Mouse (Mus musculus): ENCODE results near the gene Slc16a6. TPM values are rescaled to one million over a fixed set of nuclear protein-coding genes. Genes with fewer than 3 reads are reported as not detected.

Slc16a6 gene
- total RNA-seq, 4 experiments from 2014 or later = 0.41 to 3.0 (median 1.3) TPM

DNA sequence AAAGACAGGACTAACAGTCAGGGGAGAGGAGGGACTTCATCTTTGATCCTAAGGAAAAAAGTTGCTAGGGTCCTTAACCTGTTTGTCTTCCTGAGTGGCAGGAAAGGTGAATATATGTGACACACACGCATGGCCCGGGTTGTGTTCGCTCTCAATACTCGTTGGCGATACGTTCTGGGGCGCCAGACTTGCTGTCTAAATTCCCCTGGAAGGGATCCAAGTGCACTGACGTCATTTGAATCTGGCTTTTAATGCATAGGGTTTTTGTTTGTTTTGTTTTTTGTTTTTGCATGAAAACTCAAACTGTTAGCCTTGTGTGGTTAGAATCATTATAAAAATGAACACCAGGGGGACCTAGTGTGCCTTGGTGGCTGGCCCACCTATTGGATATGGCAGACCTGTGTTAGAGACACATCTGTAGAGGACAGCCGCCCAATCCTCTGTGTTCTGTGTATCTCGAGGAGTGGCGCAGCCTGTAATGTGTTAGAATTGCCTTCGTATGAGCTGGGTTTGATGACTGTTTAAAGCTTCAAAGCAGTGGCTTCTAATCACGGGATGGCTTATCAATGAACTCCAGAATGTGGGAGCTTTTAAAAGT is 27.9 kb downstream of the Slc16a6 start:
- no peak for DNase-seq

DNA sequence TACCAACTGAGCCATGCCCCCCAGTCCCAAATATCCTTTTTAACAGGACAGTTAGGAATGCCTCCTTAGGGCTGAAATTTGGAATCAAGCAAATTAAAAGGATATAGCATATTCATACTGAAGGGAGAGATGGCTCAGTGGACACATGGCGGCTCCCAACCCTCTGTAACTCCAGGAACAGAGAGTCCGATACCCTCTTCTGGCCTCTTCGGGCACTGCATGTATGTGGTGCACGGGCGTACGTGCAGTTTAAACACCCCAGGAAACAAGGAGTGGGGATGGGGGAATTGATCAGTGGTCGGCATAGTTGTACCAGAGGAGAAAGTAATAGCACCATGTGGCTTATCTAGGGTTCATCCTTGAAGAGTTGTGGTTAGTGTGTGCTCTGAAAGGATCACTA is 28.8 kb downstream of the Slc16a6 start:
- DNase-seq = no peak

DNA sequence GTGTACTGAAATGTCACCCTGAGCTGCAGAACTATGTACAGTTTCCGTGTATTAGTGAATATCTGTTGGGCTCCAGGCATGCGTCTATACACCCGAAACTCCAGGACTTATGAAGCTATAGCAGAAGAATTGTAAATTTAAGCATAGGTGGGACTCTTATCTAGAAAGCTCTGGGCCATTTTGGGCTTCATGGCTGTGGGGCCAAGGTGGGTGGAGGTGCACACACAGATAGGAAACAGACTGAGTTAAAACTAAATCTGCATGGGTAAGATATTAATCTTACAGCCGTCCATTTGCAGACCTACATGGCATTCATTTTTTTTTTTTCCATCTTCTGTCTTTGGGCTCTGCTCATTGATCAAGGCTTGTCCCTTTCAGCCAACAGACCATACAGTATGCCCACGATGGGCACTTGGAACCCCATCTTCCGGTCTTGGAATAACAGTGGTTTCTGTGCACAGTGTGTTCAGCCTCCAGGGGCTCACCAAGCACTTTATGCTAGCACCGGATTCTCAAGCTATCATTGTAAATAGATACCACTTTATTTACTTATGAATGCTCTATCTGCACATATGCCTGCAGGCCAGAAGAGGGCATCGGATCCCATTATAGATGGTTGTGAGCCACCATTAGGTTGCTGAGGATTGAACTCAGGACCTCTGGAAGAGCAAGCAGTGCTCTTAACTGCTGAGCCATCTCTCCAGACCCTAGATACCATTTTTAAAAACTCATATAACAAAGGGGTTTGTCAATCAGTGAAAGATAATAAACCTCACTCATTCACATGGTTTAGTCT is 29.7 kb downstream of the Slc16a6 start:
- no peak for DNase-seq

DNA sequence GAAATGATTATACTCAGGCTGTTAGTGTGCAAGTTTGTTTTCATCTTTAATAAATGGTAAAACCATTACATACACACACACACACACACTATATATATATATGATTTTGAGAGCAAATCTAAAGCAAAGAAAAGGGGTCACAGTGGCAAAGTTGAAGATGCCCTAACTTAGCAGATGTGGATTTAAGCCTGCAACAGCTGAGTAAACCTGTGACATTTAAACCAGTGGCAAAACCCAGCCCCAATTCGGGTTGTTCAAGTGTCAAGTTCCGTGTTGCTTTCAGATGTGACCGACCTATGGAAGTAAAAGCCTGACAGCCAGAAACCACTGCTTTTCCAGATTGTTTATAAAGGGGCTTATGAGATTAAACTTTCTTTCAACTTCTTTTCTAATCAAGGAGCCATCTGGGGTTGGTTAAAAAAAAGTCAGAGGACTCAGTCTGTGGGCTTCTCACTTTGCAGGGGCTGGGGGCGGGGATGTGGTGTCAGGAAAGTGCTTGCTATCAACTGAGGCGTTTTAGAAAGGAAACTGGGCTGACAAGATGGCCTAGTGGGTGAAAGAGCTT is 31.1 kb downstream of the Slc16a6 start:
- DNase-seq = no peak

DNA sequence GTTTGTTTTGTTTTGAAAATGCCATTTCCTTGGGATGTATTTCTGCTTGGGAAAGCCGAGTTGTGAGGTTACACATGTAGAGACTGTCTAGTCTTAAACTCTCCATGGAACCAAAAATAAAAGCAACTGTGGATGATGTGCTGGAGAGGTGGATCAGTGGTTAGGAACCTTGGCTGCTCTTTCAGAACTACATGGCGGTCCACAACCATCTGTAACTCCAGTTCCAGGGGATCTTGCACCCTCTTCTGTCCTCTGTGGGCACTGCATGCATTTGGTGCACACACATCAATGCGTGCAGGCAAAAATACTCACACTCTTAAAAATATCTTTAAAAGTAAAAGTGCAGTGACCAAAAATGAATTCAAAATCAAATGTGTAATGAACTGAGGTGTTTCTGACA is 32.3 kb downstream of the Slc16a6 start:
- no peak for DNase-seq

DNA sequence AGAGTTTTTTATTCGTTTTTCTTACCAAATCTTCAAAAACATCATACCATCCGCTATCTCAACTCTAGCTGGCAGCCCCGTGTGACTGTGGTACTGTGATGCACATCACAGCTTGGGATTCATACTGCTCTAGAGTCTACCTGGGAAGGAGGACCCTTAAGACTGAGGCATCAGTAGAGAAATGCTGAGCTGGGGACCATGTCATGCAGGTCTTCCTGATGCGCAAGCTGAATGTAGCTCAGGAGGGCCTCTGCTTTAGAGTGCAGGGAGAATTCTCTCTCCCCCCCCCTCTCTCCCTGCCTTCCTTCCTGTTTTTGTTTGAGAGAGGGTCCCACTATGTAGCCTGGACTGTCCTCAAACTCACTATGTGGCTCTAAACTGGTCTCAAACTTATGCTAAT is 32.8 kb downstream of the Slc16a6 start:
- DNase-seq = no peak

DNA sequence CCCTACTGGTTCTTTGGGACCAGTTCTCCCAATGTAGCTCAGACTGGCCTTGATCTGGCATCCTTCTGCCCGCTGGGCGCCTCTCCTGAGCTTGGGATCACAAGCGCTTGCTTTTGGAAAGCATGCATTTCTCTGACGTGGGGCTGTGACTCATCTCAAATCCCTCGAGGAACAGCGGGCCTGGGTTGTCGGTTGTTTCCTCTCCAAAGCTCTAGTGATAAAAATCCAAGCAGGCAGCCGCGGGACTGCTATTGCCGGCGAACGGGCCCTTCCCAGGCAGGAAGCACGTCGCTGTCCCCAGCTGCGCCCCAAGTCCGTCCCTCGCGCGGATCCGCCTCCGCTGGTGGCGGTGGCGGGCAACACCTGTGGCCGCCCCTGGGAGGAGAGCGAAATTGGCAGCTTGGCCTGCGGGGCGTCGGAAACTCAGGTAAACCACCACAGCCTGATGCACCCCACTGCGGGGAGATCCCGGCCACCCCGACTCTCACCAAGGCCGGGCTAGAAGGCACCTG is 33.5 kb downstream of the Slc16a6 start:
- peak; percentile 83 for DNase-seq

DNA sequence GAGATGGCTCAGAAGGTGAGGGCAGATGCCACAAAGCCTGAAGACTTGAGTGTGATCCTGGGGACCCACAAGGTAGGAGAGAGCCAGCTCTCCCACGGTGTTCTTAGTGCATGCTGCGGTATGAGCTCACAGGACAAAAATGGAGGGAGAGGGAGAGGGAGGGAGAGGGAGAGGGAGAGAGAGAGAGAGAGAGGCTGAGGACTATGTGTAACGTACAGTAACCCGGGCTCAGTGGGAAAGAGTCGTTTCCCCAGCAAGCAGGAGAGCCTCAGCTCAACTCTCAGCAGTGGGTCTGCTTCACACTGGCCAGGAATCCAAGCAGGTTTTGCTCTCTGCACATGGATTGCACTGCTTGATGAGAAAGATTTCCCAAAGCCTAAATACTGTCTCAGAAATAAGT is 34.2 kb downstream of the Slc16a6 start:
- DNase-seq = no peak

DNA sequence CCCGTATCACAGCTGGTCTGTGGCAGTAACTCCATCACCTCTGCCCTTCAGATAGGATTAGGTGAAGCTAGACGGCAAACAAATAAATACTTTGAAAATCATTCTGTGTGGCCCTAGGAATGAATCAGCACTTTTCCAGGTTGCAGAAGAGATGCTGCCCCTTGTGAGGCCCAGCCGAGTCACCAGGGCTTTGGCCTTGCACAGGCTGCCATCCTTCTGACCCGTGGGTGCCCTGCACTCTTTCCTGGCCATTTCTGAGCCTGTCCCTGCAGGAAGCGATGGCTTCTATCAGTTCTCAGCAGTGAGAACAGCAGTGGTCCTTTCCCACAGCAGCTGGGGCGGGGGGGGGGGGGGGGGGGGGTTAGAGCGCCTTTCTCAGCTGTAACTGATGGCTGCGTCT is 36.5 kb downstream of the Slc16a6 start:
- DNase-seq = no peak

DNA sequence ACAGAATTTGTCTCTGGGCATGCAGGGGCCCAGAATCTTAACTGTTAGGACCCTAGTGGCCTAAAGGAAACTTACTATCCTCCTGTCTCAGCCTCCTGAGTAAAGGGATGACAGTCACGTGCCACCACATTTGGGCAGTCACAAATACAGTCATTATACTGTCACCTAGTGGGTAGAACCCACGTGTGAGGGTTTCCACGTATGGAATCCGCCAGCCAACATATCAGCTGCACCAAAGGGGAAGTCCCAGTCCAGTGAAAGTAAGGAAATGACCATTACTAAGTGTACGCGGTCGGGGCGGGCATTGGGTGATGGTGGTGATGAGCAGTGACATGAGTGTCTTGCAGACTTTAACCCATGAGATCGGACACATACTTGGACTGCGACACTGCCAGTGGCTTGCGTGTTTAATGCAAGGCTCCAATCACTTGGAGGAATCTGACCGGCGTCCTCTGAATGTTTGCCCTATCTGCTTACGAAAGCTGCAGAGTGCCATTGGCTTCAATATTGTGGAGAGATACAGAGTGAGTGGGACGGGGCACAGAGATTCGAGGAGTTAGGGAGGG is 39.1 kb downstream of the Slc16a6 start:
- no peak for DNase-seq

DNA sequence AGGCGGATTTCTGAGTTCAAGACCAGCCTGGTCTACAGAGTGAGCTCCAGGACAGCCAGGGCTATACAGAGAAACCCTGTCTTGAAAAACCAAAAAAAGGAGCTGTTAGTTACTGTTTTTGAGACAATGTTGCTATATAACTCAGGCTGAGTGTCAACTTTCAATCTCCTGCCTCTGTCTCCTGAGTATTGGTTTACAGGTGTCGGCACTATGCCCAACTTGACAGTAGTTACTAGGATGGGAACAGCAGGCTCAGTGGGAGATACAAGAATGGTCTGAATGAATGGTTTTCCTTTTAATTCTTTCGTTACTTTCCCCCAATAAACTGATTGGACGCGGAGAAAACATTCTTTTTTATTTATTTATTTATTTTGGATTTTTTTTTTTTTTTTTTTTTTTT is 46.0 kb downstream of the Slc16a6 start:
- DNase-seq = no peak

DNA sequence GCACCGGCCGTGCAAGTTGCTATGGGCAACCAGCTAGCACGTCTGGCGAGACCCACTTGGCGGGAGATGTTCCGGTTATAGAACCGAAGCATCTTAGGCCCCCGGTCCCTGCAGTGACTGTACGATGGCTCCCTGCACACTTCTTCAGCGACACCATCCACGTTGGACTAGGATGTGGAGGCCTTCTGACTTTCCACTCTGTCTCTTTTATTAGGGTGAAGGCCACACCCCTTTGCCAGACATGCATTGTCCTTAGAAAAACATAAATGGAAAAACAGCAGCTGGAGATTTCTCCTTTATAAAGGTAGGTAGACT is 47.2 kb downstream of the Slc16a6 start:
- DNase-seq = no peak

DNA sequence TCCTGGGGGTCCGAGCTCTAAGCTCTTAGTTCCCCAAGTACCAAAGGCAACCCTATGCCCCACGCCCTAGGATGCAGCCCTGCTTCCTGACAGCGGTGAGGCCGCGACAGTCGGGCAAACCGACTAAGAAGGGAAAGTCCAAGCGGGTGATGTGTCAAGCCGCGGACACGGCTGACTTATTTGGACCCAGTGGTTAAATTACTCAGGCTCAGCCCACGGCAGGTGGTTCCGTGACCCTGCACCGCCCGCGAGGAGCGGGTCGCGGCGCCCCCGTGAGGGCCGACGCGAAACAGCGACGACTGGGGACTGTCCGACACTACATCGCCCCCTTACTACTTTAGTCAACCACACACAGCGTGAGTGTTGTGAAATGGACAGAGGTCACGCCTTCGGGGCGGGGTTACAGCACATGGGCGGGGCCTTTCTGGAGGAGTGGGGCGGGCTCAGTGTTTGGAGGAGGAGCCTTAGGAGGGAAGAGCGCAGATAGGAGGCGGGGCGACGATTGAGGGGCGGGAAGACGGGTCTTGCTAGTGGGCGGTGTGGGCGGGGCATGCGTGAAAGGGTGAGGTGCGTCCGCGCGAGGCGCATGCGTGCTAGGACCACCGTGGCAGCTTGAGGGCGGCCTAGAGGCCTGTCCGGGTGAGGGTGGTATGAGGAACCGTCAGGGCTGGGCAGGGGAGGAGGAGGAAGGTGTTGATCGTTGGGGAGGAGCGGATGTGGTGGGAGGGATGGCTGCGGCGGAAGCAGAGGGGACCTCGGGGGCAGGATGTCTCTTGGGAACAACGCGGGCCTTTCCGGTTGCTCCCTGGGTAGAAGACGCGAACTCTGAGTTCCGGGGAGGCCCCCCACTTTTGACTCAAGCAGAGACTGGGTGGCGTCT is 47.8 kb downstream of the Slc16a6 start, which contains the start of gene Amz2:
Gene Amz2, plus strand, starts transcription at position 555 of the 880 bp plus-strand sequence.
- DNase-seq = peak; percentile 99

DNA sequence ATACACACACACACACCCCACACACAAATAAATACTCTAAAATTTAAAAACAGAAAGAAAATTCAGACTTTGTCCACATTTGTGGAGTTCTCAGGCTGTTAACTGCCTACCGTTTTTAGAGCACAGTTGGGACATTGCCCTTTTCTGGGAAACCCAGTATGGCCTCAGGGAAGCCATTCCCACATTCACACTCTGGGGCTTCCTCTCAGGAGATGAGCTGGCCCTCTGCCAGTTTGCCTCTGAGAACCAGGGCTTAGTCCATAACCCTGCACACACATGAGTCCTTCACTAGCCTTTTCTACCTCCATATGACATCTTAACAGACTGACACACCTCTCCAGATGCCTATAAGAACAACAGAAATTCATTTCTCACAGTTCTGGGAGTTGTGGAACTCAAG is 50.1 kb downstream of the Slc16a6 start:
- no peak for DNase-seq

DNA sequence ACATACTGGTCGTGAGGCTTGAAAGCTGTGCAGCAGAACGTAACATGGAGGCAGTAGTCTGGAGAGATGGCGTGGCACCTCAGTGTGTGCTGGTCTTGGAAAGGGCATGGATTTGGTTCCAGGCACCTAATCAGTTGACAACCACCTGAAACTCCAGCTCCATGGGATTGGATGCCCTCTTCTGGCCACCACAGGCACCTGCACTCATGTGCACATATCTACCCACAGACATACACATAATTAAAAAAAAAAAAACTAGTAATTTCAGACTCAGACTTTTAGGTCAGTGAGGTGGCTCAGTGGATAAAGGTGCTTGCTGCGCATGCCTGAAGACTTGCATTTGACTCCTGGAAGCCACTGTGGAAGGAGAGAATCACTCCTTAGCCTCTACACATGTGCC is 51.1 kb downstream of the Slc16a6 start:
- DNase-seq = no peak

DNA sequence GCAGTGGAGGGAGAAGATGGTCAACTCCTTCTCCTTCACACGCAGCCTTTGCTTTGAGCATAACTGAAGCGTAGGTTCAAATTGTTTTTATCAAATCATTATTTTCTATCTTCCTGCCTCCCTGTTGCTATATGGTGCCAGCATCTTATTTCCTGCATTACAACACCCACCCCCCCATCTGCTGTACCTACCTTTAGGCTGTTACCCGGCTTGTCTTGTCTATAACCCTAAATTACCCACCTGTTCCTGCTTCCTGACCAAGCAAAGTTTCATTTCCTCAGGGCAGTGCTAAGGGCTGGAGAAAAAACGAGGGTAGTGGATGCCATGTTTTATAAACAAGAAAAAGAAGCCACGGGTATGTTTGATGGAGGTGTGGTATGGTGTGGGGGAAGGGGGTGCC is 52.2 kb downstream of the Slc16a6 start:
- no peak for DNase-seq

DNA sequence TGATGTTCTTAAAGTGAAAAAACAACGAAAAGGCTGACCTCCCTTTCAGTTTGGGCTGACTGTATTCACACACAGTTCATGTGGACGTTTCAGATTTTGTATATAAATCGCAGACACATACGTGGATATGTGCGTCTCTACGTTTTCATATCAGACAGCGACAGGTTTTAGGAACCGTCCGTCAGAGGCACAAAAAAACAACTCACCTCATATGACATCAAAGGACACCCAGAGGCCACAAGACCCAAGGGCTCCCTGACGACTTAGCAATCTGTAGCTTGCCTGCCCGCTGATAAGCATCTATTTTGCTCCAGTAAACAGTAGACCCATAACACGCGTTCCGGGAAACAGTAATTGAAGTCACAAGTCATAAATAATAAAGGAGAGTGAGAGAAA is 52.8 kb downstream of the Slc16a6 start:
- no peak for DNase-seq

DNA sequence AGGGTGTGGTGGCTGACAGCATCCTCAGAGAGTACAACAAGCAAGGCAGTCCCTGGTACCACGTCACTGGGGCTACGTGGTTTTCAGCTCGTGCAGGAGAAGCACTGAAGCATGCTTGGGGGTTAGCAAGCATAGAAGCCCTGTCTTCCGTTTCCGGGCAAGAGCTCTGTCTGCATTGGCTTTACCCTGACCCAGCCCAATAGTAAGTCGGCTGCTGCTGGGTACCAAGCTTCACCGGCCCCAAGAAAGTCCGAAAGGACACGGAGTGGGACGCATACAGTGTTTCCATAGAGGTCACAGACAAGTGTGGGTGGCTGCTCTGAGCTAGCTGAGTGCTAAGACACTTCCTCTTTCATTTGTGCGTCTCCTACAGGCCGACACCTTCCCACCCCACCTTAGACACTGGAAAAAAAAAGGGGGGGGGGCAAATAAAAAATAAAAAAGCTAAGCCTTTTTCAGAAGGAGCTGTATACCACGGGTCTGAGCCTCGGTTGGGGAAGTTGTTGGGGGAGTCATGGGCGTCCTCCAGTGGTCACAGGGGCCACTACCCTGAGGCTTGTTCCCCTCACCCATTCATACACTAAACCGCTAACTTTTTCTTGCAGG is 53.3 kb downstream of the Slc16a6 start:
- no peak for DNase-seq

DNA sequence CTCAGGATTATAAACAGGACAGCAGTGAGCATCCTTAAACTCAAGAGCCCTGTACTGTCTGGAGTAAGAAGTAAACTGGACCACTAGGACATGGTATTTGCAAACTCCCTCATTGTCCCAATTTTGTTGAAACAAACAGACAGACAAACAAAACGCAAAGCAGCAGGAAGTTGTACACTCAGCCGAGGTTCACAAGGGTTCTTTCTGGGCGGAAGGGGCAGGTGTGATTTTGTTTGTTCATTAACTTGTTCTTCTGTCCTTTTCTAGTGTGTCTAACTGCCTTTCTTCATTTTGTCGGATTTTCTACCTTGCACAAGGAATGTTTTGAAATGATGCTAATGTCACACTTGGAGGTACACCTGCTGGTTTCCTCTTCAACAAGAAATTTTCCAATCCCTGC is 53.9 kb downstream of the Slc16a6 start:
- DNase-seq = no peak

DNA sequence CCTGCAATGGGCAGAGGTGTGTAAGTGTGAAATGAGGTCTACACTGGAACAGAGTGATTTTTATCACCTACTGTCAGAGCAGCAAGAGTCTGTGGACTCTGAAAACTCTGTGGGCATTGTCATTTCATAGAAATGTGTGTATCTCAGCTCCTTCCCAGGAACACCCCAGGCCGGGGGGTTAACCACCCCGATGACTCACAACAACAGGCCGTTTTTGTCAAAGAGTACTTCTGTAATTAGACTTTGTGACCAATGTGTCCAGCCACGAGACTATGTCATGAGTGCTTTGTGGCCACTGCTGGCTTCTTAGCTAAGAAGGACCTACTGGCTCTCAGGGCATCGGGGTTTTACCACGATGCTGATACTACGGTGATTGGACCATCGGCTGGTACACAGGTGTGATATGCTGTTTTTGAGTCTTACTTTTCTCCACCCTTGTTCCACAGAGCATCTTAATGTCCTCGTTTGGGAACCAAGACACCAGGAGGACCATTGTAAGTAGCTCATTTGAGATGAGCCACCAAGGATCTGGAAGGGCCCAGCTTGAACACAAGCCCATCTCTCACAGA is 55.8 kb downstream of the Slc16a6 start:
- DNase-seq = no peak

DNA sequence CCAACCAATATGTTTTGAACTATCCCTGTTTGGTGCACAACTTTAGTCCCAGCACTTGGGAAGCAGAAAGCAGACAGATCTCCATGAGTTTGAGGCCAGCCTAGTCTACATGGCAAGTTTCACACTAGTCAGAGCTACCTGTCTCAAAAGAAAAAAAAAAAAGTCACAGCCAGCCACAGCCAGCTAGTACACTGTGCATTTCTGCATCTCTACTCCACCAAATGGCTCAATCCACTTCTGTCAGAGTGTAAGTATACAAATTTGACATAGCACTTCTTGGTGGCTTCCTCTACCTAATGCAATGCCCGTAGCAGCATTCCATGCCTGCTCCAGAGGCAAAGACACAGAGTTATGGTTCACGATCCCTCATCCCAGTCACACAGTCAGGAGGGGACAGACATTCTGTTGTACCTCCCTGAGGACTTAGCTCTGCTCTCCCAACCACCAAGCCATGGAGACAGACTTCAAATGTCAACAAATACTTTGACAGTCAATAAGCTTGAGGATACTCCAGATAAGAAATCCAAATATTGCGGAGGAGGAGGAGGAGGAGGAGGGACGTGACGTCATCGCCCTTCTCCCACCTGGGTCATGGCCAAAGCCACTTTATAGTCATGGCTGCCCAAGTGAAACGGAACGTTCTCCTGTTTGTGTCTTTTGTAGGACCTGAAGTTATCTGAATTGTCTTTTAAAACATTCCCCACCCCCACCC is 56.5 kb downstream of the Slc16a6 start:
- DNase-seq = no peak
